Mouse (Mus musculus): Measurements from ENCODE around the gene Rab11fip5.

The Rab11fip5 gene

GRCm38 (mm10) chr6:85373951-85374733 is at the start of gene Rab11fip5:
Rab11fip5 (minus strand) TSS chr6:85374634.
- no peak for DNase-seq

- no peak for DNase-seq
Measured at GRCm38 (mm10) chr6:85423836-85424379, 49.5 kb upstream of the Rab11fip5 start, which contains the start of gene Noto. Noto (plus strand) TSS chr6:85423886.

GRCm38 (mm10) chr6:85419150-85419549 is 44.7 kb upstream of the Rab11fip5 start:
- DNase-seq: no peak

- DNase-seq: no peak
Measured at GRCm38 (mm10) chr6:85415829-85416228, 41.4 kb upstream of the Rab11fip5 start.

GRCm38 (mm10) chr6:85410771-85411273 is 36.4 kb upstream of the Rab11fip5 start:
- DNase-seq: peak; percentile 63

- peak; percentile 28 for DNase-seq
Measured at GRCm38 (mm10) chr6:85409003-85409402, 34.6 kb upstream of the Rab11fip5 start.

- no peak for DNase-seq
Measured at GRCm38 (mm10) chr6:85403039-85403438, 28.6 kb upstream of the Rab11fip5 start.

- DNase-seq: no peak
Measured at GRCm38 (mm10) chr6:85402613-85403012, 28.2 kb upstream of the Rab11fip5 start.

- no peak for DNase-seq
Measured at GRCm38 (mm10) chr6:85399715-85400114, 25.3 kb upstream of the Rab11fip5 start.

GRCm38 (mm10) chr6:85397165-85397564 is 22.7 kb upstream of the Rab11fip5 start:
- DNase-seq: peak; percentile 66

- DNase-seq: no peak
Measured at GRCm38 (mm10) chr6:85395360-85395759, 20.9 kb upstream of the Rab11fip5 start.

- DNase-seq: peak; percentile 83
Measured at GRCm38 (mm10) chr6:85391803-85392202, 17.4 kb upstream of the Rab11fip5 start.

GRCm38 (mm10) chr6:85388608-85389007 is 14.2 kb upstream of the Rab11fip5 start:
- DNase-seq: no peak

GRCm38 (mm10) chr6:85382791-85383190 is 8.4 kb upstream of the Rab11fip5 start:
- DNase-seq: no peak

GRCm38 (mm10) chr6:85381648-85382020 is 7.2 kb upstream of the Rab11fip5 start:
- DNase-seq: no peak

- DNase-seq: peak; percentile 27
Measured at GRCm38 (mm10) chr6:85380901-85381647, 6.6 kb upstream of the Rab11fip5 start.

GRCm38 (mm10) chr6:85380201-85380900 is 5.9 kb upstream of the Rab11fip5 start:
- DNase-seq: peak; percentile 69

GRCm38 (mm10) chr6:85378629-85379028 is 4.2 kb upstream of the Rab11fip5 start:
- DNase-seq: no peak

- DNase-seq: no peak
Measured at GRCm38 (mm10) chr6:85377876-85378275, 3.4 kb upstream of the Rab11fip5 start.

- no peak for DNase-seq
Measured at GRCm38 (mm10) chr6:85377066-85377734, 2.8 kb upstream of the Rab11fip5 start.

GRCm38 (mm10) chr6:85374734-85375114 is 290 bp upstream of the Rab11fip5 start:
- peak; percentile 99 for DNase-seq
